Mouse (Mus musculus) liver, embryonic 16.5 days (tissue): ENCODE results near the gene Tenm3. TPM values are rescaled to one million over a fixed set of nuclear protein-coding genes. Genes with fewer than 3 reads are reported as not detected.
A peak's percentile ranks its signal among the peaks of the same experiment; 100 is the strongest.

Source experiments
- ATAC-seq: fragments of 200-750 bp; cut with Nextera tagmentation; 2 replicates; pipeline ENCODE4 v1.8.0; 2017; ENCODE audit warnings: low read depth, mild to moderate bottlenecking, moderate number of reproducible peaks, moderate library complexity
- H3K27ac ChIP-seq: fragments of 300-500 bp; sonication (generic); 2 replicates; pipeline ENCODE4 v1.5.1; 2014; ENCODE audit warnings: mild to moderate bottlenecking, low read length
- H3K27me3 ChIP-seq: fragments of 300-500 bp; sonication (generic); 2 replicates; pipeline ENCODE4 v1.6.1; 2014; ENCODE audit warnings: low read depth, low read length, mixed read lengths; ENCODE audit not compliant: control insufficient read depth, insufficient read depth
- H3K36me3 ChIP-seq: fragments of 300-500 bp; sonication (generic); 2 replicates; pipeline ENCODE4 v1.6.1; 2014; ENCODE audit warnings: mild to moderate bottlenecking; ENCODE audit not compliant: control insufficient read depth, insufficient read depth
- H3K4me1 ChIP-seq: fragments of 300-500 bp; sonication (generic); 2 replicates; pipeline ENCODE4 v1.6.1; 2014; ENCODE audit warnings: low read depth, low read length, mixed read lengths; ENCODE audit not compliant: control insufficient read depth
- H3K4me2 ChIP-seq: fragments of 300-500 bp; sonication (generic); 2 replicates; pipeline ENCODE4 v1.6.1; 2014; ENCODE audit warnings: low read depth, low read length, mixed read lengths
- H3K4me3 ChIP-seq: fragments of 300-500 bp; sonication (generic); 2 replicates; pipeline ENCODE4 v1.5.1; 2014; ENCODE audit warnings: low read depth, mild to moderate bottlenecking, low read length
- H3K9ac ChIP-seq: fragments of 300-500 bp; sonication (generic); 2 replicates; pipeline ENCODE4 v1.6.1; 2014; ENCODE audit warnings: low read depth, low read length
- H3K9me3 ChIP-seq: fragments of 300-500 bp; sonication (generic); replicated peaks from 2 replicates; pipeline ENCODE4 v1.6.1; 2016; ENCODE audit warnings: low read length; ENCODE audit not compliant: control insufficient read depth
- WGBS: fragments of 180-500 bp; shearing (Covaris S2); extraction: QIAGEN DNeasy Blood & Tissue Kit; methylation state at CpG from one replicate; pipeline ENCODE4 v1.1.7; 2014; ENCODE audit not compliant: insufficient replicate concordance; 5-methylcytosine and 5-hydroxymethylcytosine counted together
- polyA plus RNA-seq: library from polyadenylated mRNA; unstranded; fragments of >200 nt; fragmentation: Nextera tagmentation; extraction: Ambion mirVana; gene quantifications from 2 replicates; pipeline ENCODE4 v1.2.1, GENCODE M21; 2015

Tenm3 gene
- polyA plus RNA-seq, result 4.3 and 6.0 TPM in 2 replicates

DNA sequence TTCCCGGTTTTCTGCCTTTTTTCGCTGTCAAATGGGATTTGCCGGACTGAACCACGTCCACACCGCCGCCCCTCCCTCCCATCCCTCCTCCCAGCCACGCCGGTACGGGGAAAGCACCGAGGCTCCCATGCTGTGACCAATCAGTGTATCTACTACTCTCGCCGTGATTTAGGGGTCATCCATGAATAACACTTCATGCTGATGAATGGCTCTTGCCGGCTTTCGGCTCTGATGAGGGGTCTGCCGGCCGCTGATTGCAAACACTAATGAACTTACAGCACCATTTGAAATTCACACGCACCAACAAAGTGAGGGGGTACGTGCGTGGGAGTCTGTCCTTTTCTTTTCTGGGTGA lies at the start of gene Tenm3:
Gene Tenm3, minus strand, starts transcription at position 21 of the 355 bp plus-strand sequence.
- H3K36me3 ChIP-seq, result no peaks in the 10 kb centered on the region
- ATAC-seq, result peak; percentile 68
- peak within 1 kb of the TSS; percentile 61 for H3K4me3 ChIP-seq
- H3K4me2 ChIP-seq, result peak within 1 kb of the TSS; percentile 56
- H3K27me3 ChIP-seq, result peaks cover 26% of the 10 kb centered on the region
- H3K9ac ChIP-seq, result peak within 1 kb of the TSS; percentile 19
- peak within 1 kb of the TSS; percentile 54; the same call in 1 of the 2 replicates for H3K27ac ChIP-seq
- H3K9me3 ChIP-seq, result no peaks in the 10 kb centered on the region
- 1% methylated on average over 19 of the region's 19 CpGs for WGBS
- no peaks in the 10 kb centered on the region for H3K4me1 ChIP-seq

- Histone ChIP-seq H3K27ac (no peak overlapping the region), H3K9me3 (no peaks in the 10 kb centered on the region), H3K4me1 (no peaks in the 10 kb centered on the region), H3K36me3 (no peaks in the 10 kb centered on the region), H3K27me3 (no peaks in the 10 kb centered on the region), H3K4me3 (no peak overlapping the region), H3K9ac (no peak overlapping the region), H3K4me2 (no peak overlapping the region)
- whole genome bisulfite sequencing, result 60% methylated on average over 7 of the region's 7 CpGs
- no peak for ATAC-seq
Observed at GRCm38 (mm10) chr8:48890216-48890765, 46.5 kb upstream of the Tenm3 start.

DNA sequence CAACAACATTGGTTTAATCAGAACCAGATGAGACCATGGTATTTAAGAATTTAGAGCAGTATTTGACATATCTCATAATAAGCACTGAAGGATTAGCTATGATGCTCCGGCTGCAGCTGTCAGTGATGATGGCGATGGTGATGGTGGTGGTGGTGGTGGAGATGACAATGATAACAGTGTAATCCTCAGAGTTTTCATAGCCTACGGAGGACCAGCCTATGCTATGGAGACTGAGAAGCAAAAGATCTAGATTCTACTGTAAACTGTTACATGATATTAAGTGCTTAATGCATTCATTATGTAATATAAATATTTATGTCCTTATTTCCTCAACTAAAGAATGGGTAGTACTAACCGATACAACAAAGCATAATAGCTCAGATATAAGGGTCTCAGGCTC lies 40.5 kb upstream of the Tenm3 start:
- 69% methylated on average over 4 of the region's 4 CpGs for WGBS

GRCm38 (mm10) chr8:48880585-48880984 lies 36.8 kb upstream of the Tenm3 start:
- no peak overlapping the region for H3K9ac ChIP-seq
- no peak overlapping the region for H3K4me3 ChIP-seq
- no peaks in the 10 kb centered on the region for H3K27me3 ChIP-seq
- H3K4me2 ChIP-seq, result no peak overlapping the region
- ATAC-seq, result no peak
- no peaks in the 10 kb centered on the region for H3K36me3 ChIP-seq
- no peaks in the 10 kb centered on the region for H3K9me3 ChIP-seq
- 59% methylated on average over 5 of the region's 5 CpGs for WGBS
- no peak overlapping the region for H3K27ac ChIP-seq
- H3K4me1 ChIP-seq, result no peaks in the 10 kb centered on the region

More for the DNA sequence above, 40.5 kb upstream of the Tenm3 start:
- no peak overlapping the region for H3K4me3 ChIP-seq
- ATAC-seq, result no peak
- H3K27me3 ChIP-seq, result no peaks in the 10 kb centered on the region
- no peaks in the 10 kb centered on the region for H3K36me3 ChIP-seq
- H3K4me1 ChIP-seq, result no peaks in the 10 kb centered on the region
- no peak overlapping the region for H3K9ac ChIP-seq
- H3K9me3 ChIP-seq, result no peaks in the 10 kb centered on the region
- H3K4me2 ChIP-seq, result no peak overlapping the region
- no peak overlapping the region for H3K27ac ChIP-seq

DNA sequence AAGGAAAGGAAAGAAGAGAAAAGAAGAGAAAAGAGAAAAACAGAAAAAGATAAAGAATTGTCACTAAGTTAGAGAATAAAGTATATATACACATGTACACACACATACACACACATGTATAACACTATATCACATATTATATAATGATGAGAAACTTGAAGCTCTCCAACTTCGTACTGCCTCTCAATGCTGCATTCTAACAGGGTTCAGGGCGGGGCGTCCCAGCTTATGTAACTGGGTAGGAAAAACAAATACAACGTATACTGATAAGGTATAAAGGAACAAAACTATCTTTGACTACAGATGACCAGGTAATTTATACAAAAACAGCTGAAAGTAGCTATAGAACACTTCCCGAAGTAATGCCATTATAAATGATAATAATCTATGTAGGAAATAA lies 22.2 kb upstream of the Tenm3 start:
- Histone ChIP-seq H3K36me3 (no peaks in the 10 kb centered on the region), H3K27ac (no peak overlapping the region), H3K4me3 (no peak overlapping the region), H3K27me3 (no peaks in the 10 kb centered on the region), H3K4me1 (no peaks in the 10 kb centered on the region), H3K9me3 (no peaks in the 10 kb centered on the region), H3K4me2 (no peak overlapping the region), H3K9ac (no peak overlapping the region)
- ATAC-seq, result 0 out of 2 replicates have a peak, but pooled peaks have one; percentile 38
- 54% methylated on average over 5 of the region's 5 CpGs for WGBS

GRCm38 (mm10) chr8:48865485-48865884 lies 21.7 kb upstream of the Tenm3 start:
- H3K9ac ChIP-seq, result no peak overlapping the region
- no peaks in the 10 kb centered on the region for H3K36me3 ChIP-seq
- no peaks in the 10 kb centered on the region for H3K27me3 ChIP-seq
- peak; percentile 95 for ATAC-seq
- H3K4me2 ChIP-seq, result no peak overlapping the region
- H3K9me3 ChIP-seq, result no peaks in the 10 kb centered on the region
- no peak overlapping the region for H3K4me3 ChIP-seq
- H3K27ac ChIP-seq, result no peak overlapping the region
- 42% methylated on average over 4 of the region's 4 CpGs for WGBS
- no peaks in the 10 kb centered on the region for H3K4me1 ChIP-seq

GRCm38 (mm10) chr8:48850223-48851010 lies 6.7 kb upstream of the Tenm3 start:
- Histone ChIP-seq H3K27me3 (no peaks in the 10 kb centered on the region), H3K4me3 (no peak overlapping the region), H3K9ac (no peak overlapping the region), H3K36me3 (no peaks in the 10 kb centered on the region), H3K4me2 (no peak overlapping the region), H3K27ac (no peak overlapping the region), H3K4me1 (no peaks in the 10 kb centered on the region), H3K9me3 (no peaks in the 10 kb centered on the region)
- ATAC-seq, result no peak
- WGBS, result 57% methylated on average over 8 of the region's 8 CpGs

GRCm38 (mm10) chr8:48849091-48849616 lies 5.4 kb upstream of the Tenm3 start:
- ATAC-seq, result no peak
- H3K27ac ChIP-seq, result no peak overlapping the region
- H3K9me3 ChIP-seq, result no peaks in the 10 kb centered on the region
- no peak overlapping the region for H3K9ac ChIP-seq
- no peak overlapping the region for H3K4me2 ChIP-seq
- H3K27me3 ChIP-seq, result peaks cover 10% of the 10 kb centered on the region
- no peaks in the 10 kb centered on the region for H3K4me1 ChIP-seq
- 53% methylated on average over 6 of the region's 6 CpGs for WGBS
- no peak overlapping the region for H3K4me3 ChIP-seq
- H3K36me3 ChIP-seq, result no peaks in the 10 kb centered on the region

DNA sequence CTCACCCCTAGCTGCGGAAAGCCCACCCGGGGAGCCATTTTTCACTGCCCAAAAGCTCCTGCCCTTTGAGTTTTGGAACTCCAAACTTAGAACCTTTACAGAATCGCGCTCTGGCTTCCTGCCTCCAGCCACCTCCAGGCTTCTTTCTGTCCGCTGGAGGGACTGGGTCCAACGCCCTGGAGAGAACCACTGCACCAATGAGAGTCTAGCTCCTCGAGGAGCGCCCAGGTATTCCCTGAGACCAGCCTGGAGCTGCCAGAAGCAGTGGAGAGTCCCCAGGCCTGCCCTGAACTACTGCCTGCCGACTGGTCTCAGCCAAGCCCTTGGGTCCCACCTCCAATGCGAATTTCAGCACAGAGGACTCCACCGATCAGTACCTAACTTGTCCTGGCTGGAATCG lies 1.2 kb upstream of the Tenm3 start:
- H3K36me3 ChIP-seq, result no peaks in the 10 kb centered on the region
- whole genome bisulfite sequencing, result 6% methylated on average over 12 of the region's 12 CpGs
- peak overlapping the region; percentile 56 for H3K4me2 ChIP-seq
- H3K9ac ChIP-seq, result no peak overlapping the region
- no peaks in the 10 kb centered on the region for H3K4me1 ChIP-seq
- ATAC-seq, result no peak
- peak overlapping the region; percentile 61 for H3K4me3 ChIP-seq
- H3K27me3 ChIP-seq, result peaks cover 26% of the 10 kb centered on the region
- no peak overlapping the region for H3K27ac ChIP-seq
- no peaks in the 10 kb centered on the region for H3K9me3 ChIP-seq
